Mouse (Mus musculus) lung, postnatal 0 days (tissue): Measurements from ENCODE around the gene Tas2r126.

Experiments used
- CTCF ChIP-seq: IDR thresholded peaks from 2 replicates; pipeline ENCODE4 v1.5.1; 2016; ENCODE audit warnings: antibody characterized with exemption, mild to moderate bottlenecking
- EP300 ChIP-seq: IDR thresholded peaks from 2 replicates; pipeline ENCODE4 v1.6.1; 2016; ENCODE audit warnings: antibody characterized with exemption, mild to moderate bottlenecking, control low read depth

DNA sequence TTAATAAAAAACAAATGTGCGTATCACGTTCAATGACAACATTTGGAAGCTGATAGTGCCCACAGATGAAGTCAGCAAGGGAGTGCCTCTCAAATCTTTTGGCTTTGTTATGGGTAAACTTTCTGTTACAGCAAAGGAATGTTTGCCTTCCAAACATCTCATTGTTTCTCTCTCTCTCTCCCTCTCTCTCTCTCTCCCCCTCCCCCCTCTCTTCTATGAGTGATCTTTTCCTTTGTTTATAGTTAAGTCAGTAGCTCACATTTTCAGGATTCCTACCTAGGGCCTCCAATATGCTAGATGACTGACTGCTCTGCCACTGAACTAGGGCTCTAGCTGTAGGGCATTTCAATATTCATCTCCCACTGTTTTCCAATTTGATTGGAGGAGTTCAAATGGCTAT, 10.2 kb downstream of the Tas2r126 start:
- no peak for TF ChIP-seq CTCF
- no peak for TF ChIP-seq EP300
